Mouse (Mus musculus) cortical plate, adult 2 months (tissue): ENCODE data around the gene Asxl1. TPM values are rescaled to one million over a fixed set of nuclear protein-coding genes. Genes with fewer than 3 reads are reported as not detected.

Experiments used
- H3K27ac ChIP-seq: fragments of 200-500 bp; 2 replicates; pipeline ENCODE4 v1.5.1; 2012; ENCODE audit warnings: low read length, control low read depth, inconsistent platforms; ENCODE audit not compliant: insufficient read depth
- H3K4me1 ChIP-seq: fragments of 200-500 bp; 2 replicates; pipeline ENCODE4 v1.6.1; 2011; ENCODE audit warnings: low read length; ENCODE audit not compliant: control insufficient read depth, insufficient read depth
- H3K4me3 ChIP-seq: fragments of 200-500 bp; 2 replicates; pipeline ENCODE4 v1.5.1; 2011; ENCODE audit warnings: mild to moderate bottlenecking, low read length, control low read depth; ENCODE audit not compliant: insufficient read depth
- CTCF ChIP-seq: fragments of 200-500 bp; IDR thresholded peaks from 2 replicates; pipeline ENCODE4 v1.5.1; 2011; ENCODE audit warnings: mild to moderate bottlenecking, control low read depth, low read length; ENCODE audit not compliant: insufficient read depth; ENCODE audit errors: extremely low read depth
- POLR2A ChIP-seq: fragments of 200-500 bp; IDR thresholded peaks from 2 replicates; pipeline ENCODE4 v1.6.1; 2011; ENCODE audit warnings: mild to moderate bottlenecking, low read length, control low read depth; ENCODE audit not compliant: insufficient read depth; ENCODE audit errors: extremely low read depth
- polyA plus RNA-seq: library from polyadenylated mRNA; depleted of rRNA; stranded (reverse); fragments of >200 nt; gene quantifications from 2 replicates; pipeline ENCODE4 v1.2.3, GENCODE M21; 2012

Asxl1 gene
- polyA plus RNA-seq, 1 experiment: 20.1 TPM

DNA sequence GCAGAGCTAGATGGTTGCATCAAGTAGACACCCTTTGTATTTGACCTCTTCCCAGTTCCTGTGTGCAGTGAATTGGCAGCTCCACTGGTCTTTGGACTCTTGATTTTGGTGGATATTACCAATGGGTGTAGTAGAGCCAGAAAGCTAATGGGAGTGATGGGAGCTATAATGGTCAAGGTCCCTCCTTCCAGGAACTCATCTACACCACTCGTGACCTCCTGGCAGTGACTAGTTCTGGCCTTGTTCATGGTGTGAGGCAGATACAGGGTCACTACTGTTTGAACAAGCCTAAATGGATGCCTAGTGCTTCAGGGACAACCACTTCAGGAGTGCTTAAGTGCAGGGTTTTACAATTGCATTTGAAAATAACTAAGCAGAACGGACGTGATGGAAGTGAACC, 58.4 kb downstream of the Asxl1 start:
- TF ChIP-seq POLR2A (no peak), CTCF (no peak)
- no peak overlapping the region for H3K4me3 ChIP-seq
- H3K27ac ChIP-seq: no peak overlapping the region
- H3K4me1 ChIP-seq: no peaks in the 10 kb centered on the region

DNA sequence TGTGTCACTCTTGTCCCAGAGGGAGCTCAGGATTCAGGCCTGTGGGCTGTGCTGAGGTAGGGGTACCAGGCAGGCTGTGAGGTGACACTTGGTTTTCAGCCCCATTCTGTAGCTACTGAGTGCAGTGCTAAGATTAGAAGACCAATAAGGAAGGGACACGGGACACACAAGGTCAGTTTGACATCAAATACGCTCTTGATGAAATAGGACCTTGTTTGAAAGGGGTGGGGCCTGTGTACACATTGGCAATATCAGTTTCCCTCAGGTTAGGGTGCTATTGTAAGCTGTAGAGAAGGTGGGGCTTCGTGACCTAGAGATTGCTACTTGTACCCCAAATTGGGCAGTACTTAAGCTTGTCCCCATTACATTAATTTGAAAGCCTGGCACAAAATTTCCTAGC, 59.3 kb downstream of the Asxl1 start:
- TF ChIP-seq POLR2A: no peak
- TF ChIP-seq CTCF: no peak
- no peak overlapping the region for H3K4me3 ChIP-seq
- H3K27ac ChIP-seq: no peak overlapping the region
- no peaks in the 10 kb centered on the region for H3K4me1 ChIP-seq

DNA sequence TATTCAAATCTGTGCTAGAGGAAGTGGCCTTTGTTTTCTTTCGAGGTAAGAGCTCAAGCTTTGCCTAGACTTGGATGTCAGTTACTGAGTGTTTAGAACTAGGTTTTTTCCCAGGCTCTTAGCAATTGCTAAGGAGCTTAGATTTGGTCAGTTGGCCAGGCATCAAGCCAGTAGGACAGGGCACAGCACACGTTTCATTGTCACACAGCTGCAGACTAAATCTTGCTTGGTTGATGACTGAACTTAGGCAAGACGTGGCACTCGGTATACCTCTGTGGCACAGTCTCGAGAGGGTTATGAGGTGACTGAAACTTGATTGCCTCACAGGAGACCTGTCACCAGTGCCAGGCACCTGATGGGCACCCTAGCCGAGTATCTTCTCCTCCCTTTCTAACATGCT, 61.3 kb downstream of the Asxl1 start:
- TF ChIP-seq CTCF (no peak), POLR2A (no peak)
- H3K27ac ChIP-seq: no peak overlapping the region
- peaks cover 2% of the 10 kb centered on the region; the same call in 1 of the 2 replicates for H3K4me1 ChIP-seq
- H3K4me3 ChIP-seq: no peak overlapping the region

DNA sequence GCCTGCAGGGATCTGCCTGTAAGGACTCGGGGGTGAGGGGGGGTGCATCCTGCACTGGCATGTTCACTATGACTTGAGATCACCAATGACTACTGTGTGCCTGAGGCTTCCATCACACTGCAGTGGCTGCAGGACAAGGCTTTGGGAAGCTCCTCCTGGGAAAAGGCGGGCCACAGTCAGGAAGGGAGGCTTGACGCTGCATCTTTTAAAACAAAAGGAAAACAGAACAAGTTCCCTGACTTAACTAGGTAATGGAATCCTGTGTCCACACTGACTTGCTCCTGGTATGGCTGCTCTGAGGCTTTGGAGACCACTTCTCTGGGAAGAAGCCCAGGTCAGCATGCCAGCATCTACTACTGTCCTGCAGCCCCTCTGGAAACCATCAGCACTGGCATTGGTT, 63.3 kb downstream of the Asxl1 start:
- no peak for TF ChIP-seq CTCF
- TF ChIP-seq POLR2A: no peak
- peaks cover 2% of the 10 kb centered on the region; the same call in 1 of the 2 replicates for H3K4me1 ChIP-seq
- H3K27ac ChIP-seq: no peak overlapping the region
- no peak overlapping the region for H3K4me3 ChIP-seq

DNA sequence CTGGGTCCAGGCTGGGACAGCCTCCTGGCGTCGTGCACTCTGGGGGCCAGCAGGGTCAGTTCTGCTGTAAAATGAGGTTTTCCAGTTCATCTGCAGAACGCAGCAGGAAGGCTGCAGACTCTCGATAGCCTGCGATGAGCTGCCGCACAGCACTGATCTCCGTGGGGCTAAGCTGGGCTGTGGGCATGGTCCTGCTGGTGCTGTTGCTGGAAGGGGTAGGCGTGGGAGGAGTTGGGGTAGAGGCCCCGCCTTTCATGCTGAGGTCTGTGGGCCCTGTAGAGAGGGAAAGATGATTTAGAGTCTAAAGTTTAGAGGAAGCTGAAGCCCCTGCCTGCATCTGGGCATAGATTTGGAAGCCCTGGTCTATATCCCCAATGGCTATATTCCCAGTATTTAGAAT, 65.9 kb downstream of the Asxl1 start:
- H3K4me3 ChIP-seq: no peak overlapping the region
- no peak for TF ChIP-seq POLR2A
- no peak for TF ChIP-seq CTCF

DNA sequence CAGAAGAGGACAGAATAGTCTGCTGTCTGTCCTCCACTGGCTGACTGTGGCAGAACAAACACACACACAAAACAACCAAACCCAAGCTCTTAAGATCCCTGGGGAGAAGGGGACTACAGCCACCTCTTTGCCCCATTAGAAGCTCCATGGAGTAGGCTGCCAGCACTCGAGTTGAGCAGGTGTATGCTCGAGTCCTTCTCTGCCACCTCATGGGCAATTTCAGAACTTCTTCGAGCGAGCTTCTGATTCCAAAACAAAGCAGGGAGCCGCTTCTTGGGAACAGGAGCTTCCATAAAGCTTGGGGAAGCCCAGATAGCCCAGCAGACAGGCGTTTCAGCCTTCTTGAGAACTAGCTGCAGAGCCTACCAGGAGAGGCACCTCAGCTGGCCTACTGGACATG, 66.9 kb downstream of the Asxl1 start:
- Histone ChIP-seq H3K4me1 (peaks cover 2% of the 10 kb centered on the region; the same call in 1 of the 2 replicates), H3K27ac (no peak overlapping the region), H3K4me3 (no peak overlapping the region)
- TF ChIP-seq CTCF (0 out of 2 replicates have a peak, but pooled peaks have one; percentile 7), POLR2A (no peak)

More for the DNA sequence above, 65.9 kb downstream of the Asxl1 start:
- H3K27ac ChIP-seq: no peak overlapping the region
- peaks cover 2% of the 10 kb centered on the region; the same call in 1 of the 2 replicates for H3K4me1 ChIP-seq

DNA sequence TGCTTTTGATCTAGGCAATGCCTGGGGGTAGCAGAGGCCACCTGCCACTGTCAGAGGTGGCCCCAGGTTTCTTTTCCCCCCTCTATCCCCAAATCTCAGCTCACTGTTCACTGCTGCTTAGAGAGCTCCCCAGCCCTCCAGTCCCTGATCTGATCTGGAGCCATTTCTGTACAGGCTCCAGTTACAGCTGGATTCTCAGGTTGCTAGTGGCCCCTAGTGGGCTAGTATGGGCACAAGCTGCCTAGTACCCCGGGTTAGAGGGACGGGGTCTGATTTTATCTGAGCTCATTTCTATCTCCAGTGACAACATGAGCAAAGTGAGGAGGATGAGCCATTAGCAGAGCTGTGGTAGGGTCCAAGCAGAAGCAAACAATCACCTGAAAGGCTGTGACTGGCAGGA, 69.0 kb downstream of the Asxl1 start:
- Histone ChIP-seq H3K27ac (no peak overlapping the region), H3K4me3 (no peak overlapping the region), H3K4me1 (peaks cover 3% of the 10 kb centered on the region; the same call in 1 of the 2 replicates)
- TF ChIP-seq CTCF: peak; percentile 55
- TF ChIP-seq POLR2A: no peak

DNA sequence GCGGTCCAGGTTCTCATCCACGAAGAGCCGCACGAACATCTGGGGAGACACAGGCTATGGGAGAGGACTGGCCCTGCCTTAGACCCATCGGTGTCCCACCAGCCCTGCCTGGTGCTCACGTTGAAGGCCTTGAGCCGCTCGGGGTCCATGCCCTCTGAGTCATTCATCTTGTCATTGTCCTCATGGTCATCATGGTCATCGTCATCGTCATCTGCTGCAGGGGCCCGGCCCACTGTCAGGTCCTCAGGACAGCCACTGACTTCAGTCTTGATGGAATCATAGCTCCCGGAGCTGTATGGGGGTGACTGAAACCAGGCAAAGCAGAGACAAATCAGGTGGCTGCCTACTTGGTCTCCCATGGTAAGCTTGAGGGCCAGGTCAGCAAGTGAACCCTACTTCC, 72.2 kb downstream of the Asxl1 start:
- TF ChIP-seq CTCF: no peak
- Histone ChIP-seq H3K4me1 (peaks cover 3% of the 10 kb centered on the region; the same call in 1 of the 2 replicates), H3K4me3 (no peak overlapping the region), H3K27ac (no peak overlapping the region)

DNA sequence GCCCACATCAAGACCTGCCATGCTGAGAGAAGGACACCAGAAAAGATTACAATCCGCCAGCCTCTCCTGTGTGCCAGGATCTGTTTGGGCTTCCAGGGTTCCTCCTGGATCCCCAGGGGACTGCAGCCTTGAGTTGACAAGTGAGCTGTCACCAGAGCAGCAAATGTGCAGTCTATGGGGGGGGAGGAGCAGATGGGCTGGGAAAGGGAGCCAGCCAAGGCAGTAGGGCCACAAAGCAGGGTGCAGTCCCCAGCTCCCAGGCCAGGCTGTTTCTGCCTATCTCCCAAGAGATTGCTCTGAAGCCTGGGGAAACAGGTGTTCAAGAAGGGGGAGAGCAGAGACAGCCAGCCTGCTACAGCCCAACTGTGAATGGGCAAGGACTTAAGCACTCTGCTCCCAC, 72.8 kb downstream of the Asxl1 start:
- H3K27ac ChIP-seq: no peak overlapping the region
- no peak overlapping the region for H3K4me3 ChIP-seq
- H3K4me1 ChIP-seq: peaks cover 3% of the 10 kb centered on the region
- TF ChIP-seq POLR2A (no peak), CTCF (no peak)

DNA sequence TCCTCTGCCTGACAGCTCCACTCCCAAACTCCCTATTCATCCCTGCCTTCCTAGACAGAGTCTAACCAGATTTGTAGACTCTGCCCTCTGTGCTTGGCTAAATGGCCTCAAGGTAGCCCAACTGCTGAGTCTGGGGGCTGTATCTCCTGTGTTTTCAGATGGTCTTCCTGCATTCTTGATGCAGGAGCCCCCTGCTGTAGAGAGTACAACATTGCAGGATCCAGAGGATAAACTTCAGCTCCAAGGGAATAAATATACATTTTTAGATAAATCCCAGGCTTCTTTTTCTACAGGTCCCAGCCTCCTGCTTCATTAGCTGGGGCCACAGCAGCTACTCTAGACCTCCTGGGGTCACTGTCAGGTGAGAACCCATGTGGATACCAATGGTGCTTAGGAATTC, 75.6 kb downstream of the Asxl1 start:
- no peak overlapping the region for H3K27ac ChIP-seq
- H3K4me3 ChIP-seq: no peak overlapping the region
- TF ChIP-seq CTCF: peak; percentile 41; the same call in 1 of the 2 replicates
- TF ChIP-seq POLR2A: no peak
- H3K4me1 ChIP-seq: peaks cover 5% of the 10 kb centered on the region
